ENCODE assay signal across 18 mouse cellular contexts in genomic region chr19:53043423-53044125, GRCm38 (mm10). TPM values are rescaled to one million over a fixed set of nuclear protein-coding genes. Genes with fewer than 3 reads are reported as not detected.
DNase-seq lines count a peak whose midpoint lies in the region; ATAC-seq and TF ChIP-seq lines count a peak whose summit lies in the region.
"Had no signal": no experiment of that assay in that cellular context is flagged by ENCODE, and none has a peak within 500 bp of the region (broad histone marks: within the 10 kb centered on the region; RNA-seq: fewer than 3 reads in every experiment).

No protein-coding gene starts in this region.

- TF ChIP-seq EP300 in heart, postnatal 0 days (IDR thresholded peaks at IDR 0.05; ENCODE audit: low read depth): no peak

- no peak for TF ChIP-seq POLR2A in lung, adult 2 months (IDR thresholded peaks at IDR 0.05; ENCODE audit: borderline replicate concordance, extremely low read depth, low read depth, low read length)

- intact Hi-C loops in heart, postnatal 25 days (cut with DNase I): loop anchor here (5.0 kb wide), 1 partner anchor 44 kb away; no protein-coding TSS in a partner anchor

- H3K36me3 ChIP-seq in heart, postnatal 0 days (replicated peaks; ENCODE audit: control insufficient read depth, insufficient read depth, low read length): no peaks in the 10 kb centered on the region
- no peaks in the 10 kb centered on the region for H3K36me3 ChIP-seq in liver, embryonic 11.5 days (ENCODE audit: control insufficient read depth, insufficient read depth, low read length)
- H3K36me3 ChIP-seq: forebrain, embryonic 12.5 days; heart, embryonic 12.5 days; liver, embryonic 12.5 days had no signal

- H3K4me1 ChIP-seq in heart, postnatal 0 days (ENCODE audit: control insufficient read depth, insufficient read depth): peaks cover 20% of the 10 kb centered on the region
- peaks cover 9% of the 10 kb centered on the region for H3K4me1 ChIP-seq in lung, adult 2 months (ENCODE audit: control insufficient read depth, insufficient read depth, low read length)
- peaks cover 3% of the 10 kb centered on the region for H3K4me1 ChIP-seq in brown adipose tissue, adult 24 weeks (ENCODE audit: control insufficient read depth, insufficient read depth, insufficient read length, low read length)
- H3K4me1 ChIP-seq in liver, embryonic 11.5 days (replicated peaks; ENCODE audit: control insufficient read depth, insufficient read depth, low read length): peaks cover 6% of the 10 kb centered on the region

- DNase-seq in heart, postnatal 0 days (ENCODE audit: low spot score): peak; percentile 23
- DNase-seq in heart, postnatal 25 days (ENCODE audit: low spot score): no peak
- peak; percentile 33 for DNase-seq in lung, postnatal 10 days
- DNase-seq in lung, adult 2 months: no peak
- no peak for DNase-seq in embryo, embryonic 10 days (ENCODE audit: low spot score)
- DNase-seq in liver, embryonic 11.5 days (ENCODE audit: low spot score): no peak
- DNase-seq: adrenal gland, adult 8-10 months; cerebellum, postnatal 10 days; kidney, adult 8-10 months; right cerebral cortex, adult 18-20 months; thymus, adult 18-20 months had no signal

- TF ChIP-seq CTCF in heart, postnatal 0 days (IDR thresholded peaks at IDR 0.05; ENCODE audit: low read depth): no peak
- no peak for TF ChIP-seq CTCF in lung, adult 2 months (IDR thresholded peaks at IDR 0.05; ENCODE audit: insufficient read depth, low read length)

- H3K4me2 ChIP-seq in heart, postnatal 0 days (ENCODE audit: low read depth, low read length): no peak overlapping the region
- no peak overlapping the region for H3K4me2 ChIP-seq in liver, embryonic 11.5 days
- H3K4me2 ChIP-seq: forebrain, embryonic 12.5 days; heart, embryonic 12.5 days; hindbrain, embryonic 14.5 days; liver, embryonic 12.5 days had no signal

- H3K27ac ChIP-seq in heart, postnatal 0 days (ENCODE audit: low read depth): 0 out of 2 replicates have a peak overlapping the region, but pooled peaks have one; percentile 35
- no peak overlapping the region for H3K27ac ChIP-seq in brown adipose tissue, adult 24 weeks (replicated peaks; ENCODE audit: low read depth, low read length)
- H3K27ac ChIP-seq in liver, embryonic 11.5 days (ENCODE audit: low read depth, low read length): no peak overlapping the region
- H3K27ac ChIP-seq: forebrain, embryonic 12.5 days; hindbrain, embryonic 14.5 days; liver, embryonic 12.5 days had no signal

- H3K9me3 ChIP-seq in heart, postnatal 0 days (replicated peaks; ENCODE audit: control insufficient read depth, low read length): no peaks in the 10 kb centered on the region
- H3K9me3 ChIP-seq in liver, embryonic 11.5 days (ENCODE audit: control insufficient read depth, low read length): no peaks in the 10 kb centered on the region
- H3K9me3 ChIP-seq: forebrain, embryonic 12.5 days; liver, embryonic 12.5 days had no signal

- H3K27me3 ChIP-seq in heart, postnatal 0 days (ENCODE audit: control insufficient read depth, insufficient read depth, low read length): no peaks in the 10 kb centered on the region
- no peaks in the 10 kb centered on the region for H3K27me3 ChIP-seq in liver, embryonic 11.5 days (replicated peaks; ENCODE audit: control insufficient read depth, insufficient read depth, low read length)
- H3K27me3 ChIP-seq: forebrain, embryonic 12.5 days; heart, embryonic 12.5 days; liver, embryonic 12.5 days had no signal

- WGBS in heart, postnatal 0 days: 73% methylated on average over 13 of the region's 13 CpGs
- WGBS in lung, adult 2 months: 62% methylated on average over 13 of the region's 13 CpGs
- WGBS in liver, embryonic 11.5 days: 85% methylated on average over 13 of the region's 13 CpGs

- no peak overlapping the region for H3K9ac ChIP-seq in heart, postnatal 0 days (replicated peaks; ENCODE audit: low read depth, low read length)
- H3K9ac ChIP-seq in liver, embryonic 11.5 days (ENCODE audit: low read depth, low read length): no peak overlapping the region
- H3K9ac ChIP-seq: forebrain, embryonic 12.5 days; heart, embryonic 12.5 days; hindbrain, embryonic 14.5 days; liver, embryonic 12.5 days had no signal

- ATAC-seq in heart, postnatal 0 days (ENCODE audit: insufficient read depth, low read depth): peak; percentile 4; the same call in 1 of the 2 replicates
- no peak for ATAC-seq in liver, embryonic 11.5 days (replicated peaks; ENCODE audit: low FRiP score)
- ATAC-seq: CD4-positive, CD25-positive, alpha-beta regulatory T cell, adult 4 months; liver, embryonic 12.5 days had no signal

- H3K4me3 ChIP-seq in heart, postnatal 0 days (ENCODE audit: low read depth, low read length): no peak overlapping the region
- H3K4me3 ChIP-seq in lung, adult 2 months (replicated peaks; ENCODE audit: extremely low read depth, low read depth, low read length): no peak overlapping the region
- peak overlapping the region; percentile 14; the same call in 1 of the 2 replicates for H3K4me3 ChIP-seq in brown adipose tissue, adult 24 weeks (ENCODE audit: insufficient read depth, low read depth, low read length)
- no peak overlapping the region for H3K4me3 ChIP-seq in liver, embryonic 11.5 days (ENCODE audit: low read depth, low read length)
- H3K4me3 ChIP-seq: forebrain, embryonic 12.5 days; heart, embryonic 12.5 days; liver, embryonic 12.5 days; megakaryocyte, embryonic 14.5 days had no signal

RNA-seq across cellular contexts. Expression of gene Xpnpep1, which starts 3.6 kb away (rescaled TPM):
- 107 and 134 TPM in 2 replicates for total RNA-seq in heart, postnatal 0 days (2014; rRNA removed; ENCODE audit: low replicate concordance)
- polyA plus RNA-seq in heart, postnatal 0 days (2015; fragmentation: Nextera tagmentation; extraction: Ambion mirVana): 106 and 119 TPM in 2 replicates
- total RNA-seq in heart, postnatal 25 days (2021): 10 to 100 TPM; 80.0 to 90.6 TPM
- 50.4 and 64.2 TPM in 2 replicates for polyA plus RNA-seq in lung, adult 2 months (2012; rRNA removed)
- polyA plus RNA-seq in brown adipose tissue, adult 24 weeks (2012; ENCODE audit: insufficient read depth, insufficient read length, missing spikeins): 44.5 and 47.0 TPM in 2 replicates
- 180 and 196 TPM in 2 replicates for polyA plus RNA-seq in liver, embryonic 11.5 days (2014; fragmentation: Nextera tagmentation; extraction: Ambion mirVana)

Comparison
In these comparisons a context has a peak if more than half of its experiments do, and no peak if none do; other contexts are left out.
1. DNase-seq: peak in heart, postnatal 0 days (single experiment) and lung, postnatal 10 days (single experiment); none in heart, postnatal 25 days (single experiment), lung, adult 2 months (single experiment), embryo, embryonic 10 days (single experiment) and liver, embryonic 11.5 days (single experiment).